Mouse (Mus musculus): ENCODE measurements around the gene Trib3. TPM values are rescaled to one million over a fixed set of nuclear protein-coding genes. Genes with fewer than 3 reads are reported as not detected.
"Not testable (repeated sequence)": the region's sequence is repeated elsewhere in the genome, so short reads cannot be mapped to it uniquely, and the experiment has no call there.

Gene Trib3
- total and polyA plus RNA-seq, 3 experiments, result 2.4 to 3.6 (median 3.3) TPM

GRCm38 (mm10) chr2:152363245-152364147 lies 19.7 kb upstream of the Trib3 start:
- TF ChIP-seq POLR2A (IDR thresholded peaks at IDR 0.05; ENCODE audit: insufficient read depth, low read depth, low read length), result no peak
- TF ChIP-seq CTCF (IDR thresholded peaks at IDR 0.05), result peak; percentile 68
- peak; percentile 56; the same call in 1 of the 2 replicates for TF ChIP-seq EP300 (IDR thresholded peaks at IDR 0.05; ENCODE audit: insufficient read depth, low read depth, low read length)
- peaks cover 20% of the 10 kb centered on the region for H3K4me1 ChIP-seq (ENCODE audit: control insufficient read depth, insufficient read depth, low read length)
- no peaks in the 10 kb centered on the region for H3K79me2 ChIP-seq (replicated peaks; ENCODE audit: control insufficient read depth, insufficient read depth, low read length)
- no peak overlapping the region for H3K4me3 ChIP-seq
- no peak overlapping the region for H3K9ac ChIP-seq (ENCODE audit: low read depth, low read length)
- peak overlapping the region; percentile 59 for H3K27ac ChIP-seq
- intact Hi-C loops (cut with DNase I), result loop anchor here (5.0 kb wide), 1 partner anchor 71 kb away; the partner anchor contains the start of gene Tbc1d20
- H3K36me3 ChIP-seq (ENCODE audit: control insufficient read depth, insufficient read depth, low read length), result no peaks in the 10 kb centered on the region
- peak; percentile 76 to 83 for DNase-seq
- H3K27me3 ChIP-seq (ENCODE audit: control insufficient read depth, insufficient read depth, low read length), result no peaks in the 10 kb centered on the region
- WGBS, result 6% methylated on average over 17 of the region's 17 CpGs

DNA sequence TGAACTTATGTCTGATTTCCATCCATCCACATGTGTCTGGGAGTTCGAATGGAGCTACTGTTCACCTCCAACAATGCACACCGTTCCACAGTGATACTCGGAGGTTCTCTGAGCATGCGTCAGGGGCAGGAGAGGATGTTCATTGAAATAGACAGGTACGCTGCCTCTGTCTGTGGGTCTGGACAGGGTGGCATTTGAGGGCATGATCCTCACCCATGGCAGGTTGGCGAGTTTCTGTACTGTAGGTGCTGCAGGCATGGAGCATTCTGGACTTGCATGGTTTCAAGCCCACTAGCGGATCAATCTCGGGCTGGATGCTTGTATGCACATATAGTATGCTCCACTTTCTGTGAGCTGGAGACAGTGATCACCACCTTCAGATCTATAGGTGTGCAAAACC lies 17.4 kb upstream of the Trib3 start:
- no peak for DNase-seq
- Histone ChIP-seq H3K79me2 (replicated peaks; ENCODE audit: control insufficient read depth, insufficient read depth, low read length) (no peaks in the 10 kb centered on the region), H3K36me3 (ENCODE audit: control insufficient read depth, insufficient read depth, low read length) (no peaks in the 10 kb centered on the region), H3K4me3 (no peak overlapping the region), H3K27me3 (ENCODE audit: control insufficient read depth, insufficient read depth, low read length) (no peaks in the 10 kb centered on the region), H3K27ac (peak overlapping the region; percentile 87), H3K4me1 (ENCODE audit: control insufficient read depth, insufficient read depth, low read length) (peaks cover 20% of the 10 kb centered on the region), H3K9ac (ENCODE audit: low read depth, low read length) (no peak overlapping the region)
- TF ChIP-seq CTCF (IDR thresholded peaks at IDR 0.05) (no peak), EP300 (IDR thresholded peaks at IDR 0.05; ENCODE audit: insufficient read depth, low read depth, low read length) (no peak), POLR2A (IDR thresholded peaks at IDR 0.05; ENCODE audit: insufficient read depth, low read depth, low read length) (no peak)
- intact Hi-C loops (cut with DNase I), result loop anchor here (5.0 kb wide), 1 partner anchor 69 kb away; the partner anchor contains the start of gene Tbc1d20
- WGBS, result 91% methylated on average over 8 of the region's 8 CpGs

DNA sequence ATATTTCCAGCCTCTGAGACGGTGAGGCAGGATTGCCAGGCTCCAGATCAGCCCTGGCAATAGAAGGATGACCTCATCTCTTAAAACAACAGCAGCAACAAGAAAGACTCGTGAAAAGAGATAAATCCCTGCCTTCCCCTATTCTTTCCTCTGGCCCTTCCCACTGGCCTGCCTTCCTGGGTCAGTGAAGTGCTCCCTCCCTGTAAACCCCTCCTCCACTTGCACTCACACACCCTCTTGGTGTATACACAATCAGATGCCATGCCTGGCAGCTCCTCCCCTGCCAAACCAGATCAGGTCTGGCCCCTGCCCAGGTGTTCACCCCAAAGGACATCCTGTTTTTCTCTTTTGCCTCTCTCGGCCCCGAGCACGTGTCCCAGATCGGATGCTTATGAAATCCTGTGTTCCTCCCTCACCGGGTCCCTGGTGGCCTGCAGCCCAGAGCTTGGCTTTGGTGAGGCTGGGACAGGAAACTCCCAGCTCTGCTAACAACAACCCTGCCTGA lies 16.5 kb upstream of the Trib3 start:
- H3K36me3 ChIP-seq (ENCODE audit: control insufficient read depth, insufficient read depth, low read length), result no peaks in the 10 kb centered on the region
- DNase-seq, result peak; percentile 85 to 90
- peaks cover 20% of the 10 kb centered on the region for H3K4me1 ChIP-seq (ENCODE audit: control insufficient read depth, insufficient read depth, low read length)
- H3K9ac ChIP-seq (ENCODE audit: low read depth, low read length), result no peak overlapping the region
- H3K79me2 ChIP-seq (replicated peaks; ENCODE audit: control insufficient read depth, insufficient read depth, low read length), result no peaks in the 10 kb centered on the region
- peak overlapping the region; percentile 13; the same call in 1 of the 2 replicates for H3K4me3 ChIP-seq
- TF ChIP-seq POLR2A (IDR thresholded peaks at IDR 0.05; ENCODE audit: insufficient read depth, low read depth, low read length) (peak; percentile 36; the same call in 1 of the 2 replicates), CTCF (IDR thresholded peaks at IDR 0.05) (peak; percentile 19; the same call in 1 of the 2 replicates), EP300 (IDR thresholded peaks at IDR 0.05; ENCODE audit: insufficient read depth, low read depth, low read length) (peak; percentile 99)
- H3K27ac ChIP-seq, result peak overlapping the region; percentile 87
- H3K27me3 ChIP-seq (ENCODE audit: control insufficient read depth, insufficient read depth, low read length), result no peaks in the 10 kb centered on the region
- intact Hi-C loops (cut with DNase I), result loop anchor here (1.0 to 5.0 kb wide), 2 partner anchors 16 to 68 kb away; partner anchors contain the start of genes Tbc1d20 and Trib3
- 3% methylated on average over 7 of the region's 7 CpGs for WGBS

GRCm38 (mm10) chr2:152359616-152360015 lies 15.8 kb upstream of the Trib3 start:
- 46% methylated on average over 5 of the region's 5 CpGs for whole genome bisulfite sequencing
- intact Hi-C loops (cut with DNase I), result loop anchor here (1.0 to 5.0 kb wide), 2 partner anchors 15 to 67 kb away; partner anchors contain the start of genes Tbc1d20 and Trib3
- peak in 1 of 2 experiments; percentile 28 for DNase-seq
- H3K27ac ChIP-seq, result peak overlapping the region; percentile 65
- H3K4me3 ChIP-seq, result no peak overlapping the region
- H3K9ac ChIP-seq (ENCODE audit: low read depth, low read length), result no peak overlapping the region
- H3K27me3 ChIP-seq (ENCODE audit: control insufficient read depth, insufficient read depth, low read length), result no peaks in the 10 kb centered on the region
- H3K36me3 ChIP-seq (ENCODE audit: control insufficient read depth, insufficient read depth, low read length), result no peaks in the 10 kb centered on the region
- H3K79me2 ChIP-seq (replicated peaks; ENCODE audit: control insufficient read depth, insufficient read depth, low read length), result no peaks in the 10 kb centered on the region
- peak; percentile 29; the same call in 1 of the 2 replicates for TF ChIP-seq EP300 (IDR thresholded peaks at IDR 0.05; ENCODE audit: insufficient read depth, low read depth, low read length)
- no peak for TF ChIP-seq POLR2A (IDR thresholded peaks at IDR 0.05; ENCODE audit: insufficient read depth, low read depth, low read length)
- H3K4me1 ChIP-seq (ENCODE audit: control insufficient read depth, insufficient read depth, low read length), result peaks cover 20% of the 10 kb centered on the region

GRCm38 (mm10) chr2:152358977-152359376 lies 15.1 kb upstream of the Trib3 start:
- H3K27ac ChIP-seq; H3K36me3 ChIP-seq (ENCODE audit: control insufficient read depth, insufficient read depth, low read length); H3K27me3 ChIP-seq (ENCODE audit: control insufficient read depth, insufficient read depth, low read length); H3K4me3 ChIP-seq; H3K9ac ChIP-seq (ENCODE audit: low read depth, low read length); intact Hi-C loops (cut with DNase I); H3K79me2 ChIP-seq (replicated peaks; ENCODE audit: control insufficient read depth, insufficient read depth, low read length); DNase-seq: not testable (repeated sequence)
- WGBS, result 92% methylated on average over 5 of the region's 5 CpGs
- peak; percentile 42 for TF ChIP-seq CTCF (IDR thresholded peaks at IDR 0.05)
- H3K4me1 ChIP-seq (ENCODE audit: control insufficient read depth, insufficient read depth, low read length), result peaks cover 19% of the 10 kb centered on the region

DNA sequence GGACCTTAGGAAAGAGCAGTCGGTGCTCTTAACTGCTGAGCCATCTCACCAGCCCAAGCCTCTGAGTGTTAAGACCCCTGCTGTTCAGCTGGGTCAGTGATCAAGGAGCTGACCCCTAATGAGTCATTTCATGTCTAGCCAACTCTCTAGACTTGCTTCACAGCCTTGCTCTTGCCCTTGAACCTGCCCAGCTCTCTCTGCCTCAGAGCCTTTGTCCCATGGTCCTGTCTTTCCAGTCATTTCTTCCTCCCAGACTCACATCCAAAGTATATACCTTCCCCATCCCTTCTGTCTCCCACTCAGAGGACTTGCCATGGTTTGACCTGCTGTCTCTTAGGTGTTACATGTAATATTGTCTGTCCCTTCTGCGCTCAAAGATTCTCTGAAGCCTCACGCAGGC lies 13.4 kb upstream of the Trib3 start:
- intact Hi-C loops (cut with DNase I), result no loop called here
- Histone ChIP-seq H3K36me3 (ENCODE audit: control insufficient read depth, insufficient read depth, low read length) (no peaks in the 10 kb centered on the region), H3K4me3 (no peak overlapping the region), H3K9ac (ENCODE audit: low read depth, low read length) (no peak overlapping the region), H3K4me1 (ENCODE audit: control insufficient read depth, insufficient read depth, low read length) (peaks cover 16% of the 10 kb centered on the region), H3K27ac (no peak overlapping the region), H3K79me2 (replicated peaks; ENCODE audit: control insufficient read depth, insufficient read depth, low read length) (no peaks in the 10 kb centered on the region), H3K27me3 (ENCODE audit: control insufficient read depth, insufficient read depth, low read length) (no peaks in the 10 kb centered on the region)
- no peak for DNase-seq
- WGBS, result 95% methylated on average over 3 of the region's 3 CpGs
- TF ChIP-seq EP300 (IDR thresholded peaks at IDR 0.05; ENCODE audit: insufficient read depth, low read depth, low read length) (no peak), CTCF (IDR thresholded peaks at IDR 0.05) (no peak), POLR2A (IDR thresholded peaks at IDR 0.05; ENCODE audit: insufficient read depth, low read depth, low read length) (no peak)

Measured in heart, adult 2 months (tissue).